Mouse (Mus musculus) forebrain, embryonic 15.5 days (tissue): ENCODE data around the gene St6galnac3. TPM values are rescaled to one million over a fixed set of nuclear protein-coding genes. Genes with fewer than 3 reads are reported as not detected.

Source experiments
- ATAC-seq: fragments of 200-750 bp; cut with Nextera tagmentation; replicated peaks from 2 replicates; pipeline ENCODE4 v1.8.0; 2017; ENCODE audit warnings: mild to moderate bottlenecking, moderate TSS enrichment, moderate library complexity
- H3K27ac ChIP-seq: fragments of 300-500 bp; sonication (generic); replicated peaks from 2 replicates; pipeline ENCODE4 v1.5.1; 2015; ENCODE audit warnings: mild to moderate bottlenecking, inconsistent platforms
- H3K27me3 ChIP-seq: fragments of 300-500 bp; sonication (generic); 2 replicates; pipeline ENCODE4 v1.6.1; 2015; ENCODE audit warnings: inconsistent platforms
- H3K36me3 ChIP-seq: fragments of 300-500 bp; sonication (generic); 2 replicates; pipeline ENCODE4 v1.6.1; 2015; ENCODE audit warnings: mild to moderate bottlenecking, inconsistent platforms
- H3K4me1 ChIP-seq: fragments of 300-500 bp; sonication (generic); 2 replicates; pipeline ENCODE4 v1.6.1; 2015; ENCODE audit warnings: inconsistent platforms
- H3K4me2 ChIP-seq: fragments of 300-500 bp; sonication (generic); replicated peaks from 2 replicates; pipeline ENCODE4 v1.6.1; 2015; ENCODE audit warnings: mild to moderate bottlenecking, inconsistent platforms
- H3K4me3 ChIP-seq: fragments of 300-500 bp; sonication (generic); 2 replicates; pipeline ENCODE4 v1.5.1; 2015; ENCODE audit warnings: mild to moderate bottlenecking, inconsistent platforms
- H3K9ac ChIP-seq: fragments of 300-500 bp; sonication (generic); replicated peaks from 2 replicates; pipeline ENCODE4 v1.6.1; 2015; ENCODE audit warnings: mild to moderate bottlenecking, inconsistent platforms
- H3K9me3 ChIP-seq: fragments of 300-500 bp; sonication (generic); 2 replicates; pipeline ENCODE4 v1.6.1; 2016; ENCODE audit warnings: inconsistent platforms
- WGBS: fragments of 180-500 bp; shearing (Covaris S2); methylation state at CpG from one replicate; pipeline ENCODE4 v1.1.7; 2015; ENCODE audit warnings: mixed read lengths; 5-methylcytosine and 5-hydroxymethylcytosine counted together
- polyA plus RNA-seq: library from polyadenylated mRNA; unstranded; fragments of >200 nt; fragmentation: Nextera tagmentation; extraction: Ambion mirVana; gene quantifications from 2 replicates; pipeline ENCODE4 v1.2.1, GENCODE M21; 2015

St6galnac3 gene
- polyA plus RNA-seq, 1 experiment from 2014 or later, result 24.5 TPM

DNA sequence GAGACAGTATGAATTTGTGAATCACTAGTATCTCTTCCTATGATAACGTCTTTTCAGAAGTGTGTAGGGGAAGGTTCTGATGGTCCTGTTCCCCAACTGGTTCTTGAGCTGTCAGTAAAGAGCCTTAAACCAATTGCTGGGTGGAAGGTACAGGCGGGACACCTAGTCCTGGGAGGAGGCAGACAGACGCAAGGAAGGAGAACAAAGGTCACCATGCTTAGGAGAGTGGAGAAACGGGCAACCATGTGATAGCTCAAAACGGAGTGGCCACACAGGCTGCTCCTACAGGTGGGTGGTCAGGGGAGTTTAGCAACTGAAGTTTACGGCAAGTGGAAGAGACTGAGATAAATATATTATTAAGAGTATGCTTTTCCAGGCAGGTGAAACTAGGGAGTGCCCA, 164.1 kb downstream of the St6galnac3 start:
- no peak overlapping the region for H3K4me3 ChIP-seq
- ATAC-seq, result no peak
- WGBS, result 86% methylated on average over 6 of the region's 6 CpGs

DNA sequence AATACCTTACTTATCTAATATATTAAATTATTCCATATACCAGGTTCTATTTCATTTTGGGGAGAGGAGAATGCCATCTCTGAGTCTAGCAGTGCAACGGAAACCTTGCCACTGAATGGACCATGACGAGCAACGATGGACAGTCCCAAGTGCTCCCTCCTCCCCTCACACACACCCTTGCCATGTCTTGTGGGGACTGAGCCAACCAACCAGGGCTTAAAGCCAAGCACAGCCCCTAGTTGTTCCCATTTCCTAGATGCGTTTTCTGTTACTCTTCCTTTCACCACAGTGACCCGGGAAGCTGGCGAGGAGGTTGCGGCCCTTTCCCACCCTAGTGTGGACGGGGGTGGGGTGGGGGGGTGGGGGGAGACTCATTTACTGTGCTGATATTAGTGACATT, 165.4 kb downstream of the St6galnac3 start:
- Histone ChIP-seq H3K27me3 (no peaks in the 10 kb centered on the region), H3K27ac (no peak overlapping the region), H3K9me3 (no peaks in the 10 kb centered on the region), H3K4me3 (no peak overlapping the region), H3K4me1 (no peaks in the 10 kb centered on the region), H3K9ac (no peak overlapping the region), H3K36me3 (no peaks in the 10 kb centered on the region), H3K4me2 (no peak overlapping the region)
- no peak for ATAC-seq
- 82% methylated on average over 8 of the region's 8 CpGs for WGBS

More for the DNA sequence above, 164.1 kb downstream of the St6galnac3 start:
- H3K9ac ChIP-seq, result no peak overlapping the region
- H3K9me3 ChIP-seq, result no peaks in the 10 kb centered on the region
- no peaks in the 10 kb centered on the region for H3K27me3 ChIP-seq
- no peaks in the 10 kb centered on the region for H3K36me3 ChIP-seq
- no peak overlapping the region for H3K4me2 ChIP-seq
- no peaks in the 10 kb centered on the region for H3K4me1 ChIP-seq
- no peak overlapping the region for H3K27ac ChIP-seq

DNA sequence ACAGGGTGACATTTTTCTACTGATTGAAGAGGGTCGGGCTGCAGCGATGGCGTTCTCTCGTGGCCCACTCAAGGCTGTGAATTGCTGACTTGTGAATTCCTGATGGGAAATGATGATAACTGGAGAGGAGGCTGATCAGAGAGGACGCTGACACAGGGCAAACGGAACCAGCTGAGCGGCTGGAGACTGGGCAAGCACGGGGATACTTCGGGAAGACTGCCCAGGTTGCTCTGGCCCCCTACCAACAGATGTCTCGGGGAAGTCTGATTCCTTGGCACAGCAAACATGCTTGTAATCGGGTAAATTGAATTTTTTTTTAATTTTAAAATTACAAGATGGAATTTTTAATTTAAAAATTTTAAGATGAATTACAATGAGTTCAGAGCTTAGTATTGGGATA, 168.4 kb downstream of the St6galnac3 start:
- H3K27ac ChIP-seq, result no peak overlapping the region
- ATAC-seq, result no peak
- no peak overlapping the region for H3K4me2 ChIP-seq

DNA sequence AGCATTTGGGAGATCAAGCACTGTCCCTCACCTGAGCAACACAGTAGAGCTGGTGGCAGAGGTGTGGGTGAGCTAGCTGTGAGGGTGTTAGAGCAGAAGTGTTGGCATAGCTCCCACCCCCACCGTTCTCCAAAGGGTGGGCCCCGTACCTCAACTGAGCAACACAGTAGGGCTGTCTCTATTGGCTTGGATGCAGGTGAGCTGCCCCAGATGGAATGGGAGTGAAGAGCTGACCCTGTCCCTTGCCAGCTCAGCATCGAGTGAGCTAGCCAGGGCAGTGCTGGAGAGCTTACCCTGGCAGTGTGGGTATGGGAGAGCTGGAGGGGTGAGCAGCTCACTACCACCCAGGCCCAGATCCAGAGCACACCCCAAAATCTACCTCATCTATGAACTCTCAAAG, 171.3 kb downstream of the St6galnac3 start:
- no peaks in the 10 kb centered on the region for H3K9me3 ChIP-seq
- H3K9ac ChIP-seq, result no peak overlapping the region
- 0 out of 2 replicates have a peak, but pooled peaks have one; percentile 32 for ATAC-seq
- no peaks in the 10 kb centered on the region for H3K4me1 ChIP-seq
- H3K27ac ChIP-seq, result no peak overlapping the region
- no peaks in the 10 kb centered on the region for H3K36me3 ChIP-seq
- no peak overlapping the region for H3K4me3 ChIP-seq
- WGBS, result 97% methylated on average over 3 of the region's 3 CpGs
- H3K27me3 ChIP-seq, result no peaks in the 10 kb centered on the region
- H3K4me2 ChIP-seq, result no peak overlapping the region

More for the DNA sequence above, 168.4 kb downstream of the St6galnac3 start:
- Histone ChIP-seq H3K9me3 (no peaks in the 10 kb centered on the region), H3K9ac (no peak overlapping the region), H3K36me3 (no peaks in the 10 kb centered on the region), H3K4me1 (no peaks in the 10 kb centered on the region), H3K4me3 (no peak overlapping the region), H3K27me3 (no peaks in the 10 kb centered on the region)
- 70% methylated on average over 11 of the region's 11 CpGs for WGBS

GRCm38 (mm10) chr3:153553226-153553625, 171.7 kb downstream of the St6galnac3 start:
- H3K4me2 ChIP-seq, result no peak overlapping the region
- H3K27ac ChIP-seq, result no peak overlapping the region
- 92% methylated on average over 7 of the region's 7 CpGs for WGBS
- no peaks in the 10 kb centered on the region for H3K27me3 ChIP-seq
- no peak overlapping the region for H3K4me3 ChIP-seq
- no peaks in the 10 kb centered on the region for H3K9me3 ChIP-seq
- ATAC-seq, result no peak
- no peaks in the 10 kb centered on the region for H3K4me1 ChIP-seq
- H3K9ac ChIP-seq, result no peak overlapping the region
- no peaks in the 10 kb centered on the region for H3K36me3 ChIP-seq

GRCm38 (mm10) chr3:153546936-153547683, 177.9 kb downstream of the St6galnac3 start:
- no peak overlapping the region for H3K4me3 ChIP-seq
- no peaks in the 10 kb centered on the region for H3K27me3 ChIP-seq
- H3K4me1 ChIP-seq, result 0 out of 2 replicates have a peak, but pooled peaks cover 4% of the 10 kb centered on the region
- H3K4me2 ChIP-seq, result no peak overlapping the region
- H3K36me3 ChIP-seq, result no peaks in the 10 kb centered on the region
- H3K9me3 ChIP-seq, result no peaks in the 10 kb centered on the region
- no peak overlapping the region for H3K27ac ChIP-seq
- no peak overlapping the region for H3K9ac ChIP-seq
- ATAC-seq, result no peak
- WGBS, result 78% methylated on average over 7 of the region's 7 CpGs

GRCm38 (mm10) chr3:153539851-153540250, 185.1 kb downstream of the St6galnac3 start:
- Histone ChIP-seq H3K27ac (no peak overlapping the region), H3K4me2 (no peak overlapping the region), H3K4me3 (no peak overlapping the region), H3K4me1 (peaks cover 13% of the 10 kb centered on the region; the same call in 1 of the 2 replicates), H3K9me3 (no peaks in the 10 kb centered on the region), H3K36me3 (no peaks in the 10 kb centered on the region), H3K9ac (no peak overlapping the region), H3K27me3 (no peaks in the 10 kb centered on the region)
- 90% methylated on average over 14 of the region's 14 CpGs for WGBS
- no peak for ATAC-seq

GRCm38 (mm10) chr3:153538396-153538795, 186.6 kb downstream of the St6galnac3 start:
- H3K4me3 ChIP-seq, result no peak overlapping the region
- no peak overlapping the region for H3K9ac ChIP-seq
- H3K4me1 ChIP-seq, result peaks cover 13% of the 10 kb centered on the region; the same call in 1 of the 2 replicates
- 36% methylated on average over 2 of the region's 2 CpGs for WGBS
- 0 out of 2 replicates have a peak overlapping the region, but pooled peaks have one; percentile 34 for H3K27ac ChIP-seq
- no peak overlapping the region for H3K4me2 ChIP-seq
- H3K9me3 ChIP-seq, result no peaks in the 10 kb centered on the region
- H3K36me3 ChIP-seq, result no peaks in the 10 kb centered on the region
- H3K27me3 ChIP-seq, result no peaks in the 10 kb centered on the region
- no peak for ATAC-seq

GRCm38 (mm10) chr3:153537435-153537834, 187.5 kb downstream of the St6galnac3 start:
- H3K9ac ChIP-seq, result no peak overlapping the region
- peaks cover 13% of the 10 kb centered on the region; the same call in 1 of the 2 replicates for H3K4me1 ChIP-seq
- H3K4me3 ChIP-seq, result no peak overlapping the region
- H3K9me3 ChIP-seq, result no peaks in the 10 kb centered on the region
- no peaks in the 10 kb centered on the region for H3K36me3 ChIP-seq
- WGBS, result 91% methylated on average over 3 of the region's 3 CpGs
- H3K4me2 ChIP-seq, result no peak overlapping the region
- ATAC-seq, result no peak
- no peaks in the 10 kb centered on the region for H3K27me3 ChIP-seq
- peak overlapping the region; percentile 71; the same call in 1 of the 2 replicates for H3K27ac ChIP-seq

GRCm38 (mm10) chr3:153536260-153536659, 188.7 kb downstream of the St6galnac3 start:
- Histone ChIP-seq H3K4me3 (no peak overlapping the region), H3K9ac (no peak overlapping the region), H3K36me3 (no peaks in the 10 kb centered on the region), H3K27me3 (no peaks in the 10 kb centered on the region), H3K9me3 (no peaks in the 10 kb centered on the region), H3K4me1 (peaks cover 13% of the 10 kb centered on the region; the same call in 1 of the 2 replicates), H3K4me2 (no peak overlapping the region), H3K27ac (peak overlapping the region; percentile 71)
- WGBS, result 47% methylated on average over 4 of the region's 4 CpGs
- peak; percentile 64; the same call in 1 of the 2 replicates for ATAC-seq

DNA sequence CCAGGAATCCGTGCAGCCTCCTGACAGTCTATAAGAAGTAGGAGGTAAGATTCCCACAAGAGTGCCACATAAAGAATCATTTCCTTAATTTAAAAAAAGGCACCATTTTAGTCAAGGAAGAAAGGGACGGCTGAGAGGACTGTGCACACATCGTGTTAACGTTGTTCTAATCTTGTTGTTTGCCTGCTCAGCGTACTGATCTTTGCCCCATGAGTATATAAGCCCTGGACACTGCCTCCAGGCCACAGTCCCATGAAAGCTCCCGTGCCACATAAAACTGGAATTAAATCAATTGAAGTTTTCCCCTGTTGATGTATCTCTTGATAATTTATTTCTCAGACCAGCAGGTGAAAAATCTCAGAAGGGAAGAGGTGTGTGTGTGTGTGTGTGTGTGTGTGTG, 195.8 kb downstream of the St6galnac3 start:
- 84% methylated on average over 6 of the region's 6 CpGs for WGBS
- ATAC-seq, result no peak
- Histone ChIP-seq H3K4me3 (no peak overlapping the region), H3K4me2 (no peak overlapping the region), H3K27me3 (no peaks in the 10 kb centered on the region), H3K27ac (no peak overlapping the region), H3K9ac (no peak overlapping the region), H3K36me3 (no peaks in the 10 kb centered on the region), H3K4me1 (0 out of 2 replicates have a peak, but pooled peaks cover 2% of the 10 kb centered on the region), H3K9me3 (no peaks in the 10 kb centered on the region)

- no peaks in the 10 kb centered on the region for H3K9me3 ChIP-seq
- 73% methylated on average over 6 of the region's 6 CpGs for WGBS
- H3K4me3 ChIP-seq, result no peak overlapping the region
- H3K9ac ChIP-seq, result no peak overlapping the region
- no peaks in the 10 kb centered on the region for H3K36me3 ChIP-seq
- 0 out of 2 replicates have a peak overlapping the region, but pooled peaks have one; percentile 12 for H3K27ac ChIP-seq
- H3K4me2 ChIP-seq, result no peak overlapping the region
- no peak for ATAC-seq
- no peaks in the 10 kb centered on the region for H3K27me3 ChIP-seq
- H3K4me1 ChIP-seq, result 0 out of 2 replicates have a peak, but pooled peaks cover 2% of the 10 kb centered on the region
Observed at GRCm38 (mm10) chr3:153525151-153525768, 199.7 kb downstream of the St6galnac3 start.
